Mouse (Mus musculus): ENCODE measurements around the gene Brsk2. TPM values are rescaled to one million over a fixed set of nuclear protein-coding genes. Genes with fewer than 3 reads are reported as not detected.
"Not testable (repeated sequence)": the region's sequence is repeated elsewhere in the genome, so short reads cannot be mapped to it uniquely, and the experiment has no call there.

Gene Brsk2
- 1 to 10 TPM; 2.8 to 4.7 TPM for total RNA-seq (2021)
- long read RNA-seq, experiment 1, partial matches to known transcripts = 0 of 2 reads
- long read RNA-seq, experiment 1, other reads (novel, unspliced or antisense) = 2 of 2 reads
- long read RNA-seq, experiment 2, partial matches to known transcripts = 0 of 1 reads
- long read RNA-seq, experiment 2, other reads (novel, unspliced or antisense) = 1 of 1 reads

GRCm38 (mm10) chr7:141948906-141949798 is at the start of gene Brsk2:
Brsk2 (plus strand) TSS chr7:141949751.
- peak; percentile 97 for DNase-seq

- no peak for DNase-seq
Measured at GRCm38 (mm10) chr7:141901825-141902224, 47.7 kb upstream of the Brsk2 start.

GRCm38 (mm10) chr7:141902269-141902729 is 47.3 kb upstream of the Brsk2 start:
- peak; percentile 100 for DNase-seq

GRCm38 (mm10) chr7:141902791-141903190 is 46.8 kb upstream of the Brsk2 start:
- peak; percentile 6 for DNase-seq

GRCm38 (mm10) chr7:141908591-141908990 is 41.0 kb upstream of the Brsk2 start:
- no peak for DNase-seq

DNA sequence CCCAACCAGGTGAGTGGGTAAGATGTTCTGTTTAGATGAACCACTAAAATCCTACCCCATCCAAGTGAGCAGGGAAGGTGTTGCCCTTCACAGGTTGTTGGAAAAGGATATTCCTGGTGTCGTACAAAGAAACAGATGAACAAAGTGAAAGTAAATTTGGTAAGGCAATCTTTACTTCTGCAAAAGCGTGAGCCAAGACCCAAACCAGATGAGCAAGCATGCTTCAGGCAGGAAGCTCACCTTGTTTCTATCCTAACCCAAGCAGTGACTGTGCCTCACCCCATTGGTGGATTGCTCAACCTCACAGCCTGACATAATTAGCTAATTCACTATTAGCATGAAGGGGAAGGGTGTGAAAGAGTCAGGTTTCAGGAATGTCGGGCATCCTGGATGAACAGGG is 38.2 kb upstream of the Brsk2 start:
- DNase-seq = no peak

DNA sequence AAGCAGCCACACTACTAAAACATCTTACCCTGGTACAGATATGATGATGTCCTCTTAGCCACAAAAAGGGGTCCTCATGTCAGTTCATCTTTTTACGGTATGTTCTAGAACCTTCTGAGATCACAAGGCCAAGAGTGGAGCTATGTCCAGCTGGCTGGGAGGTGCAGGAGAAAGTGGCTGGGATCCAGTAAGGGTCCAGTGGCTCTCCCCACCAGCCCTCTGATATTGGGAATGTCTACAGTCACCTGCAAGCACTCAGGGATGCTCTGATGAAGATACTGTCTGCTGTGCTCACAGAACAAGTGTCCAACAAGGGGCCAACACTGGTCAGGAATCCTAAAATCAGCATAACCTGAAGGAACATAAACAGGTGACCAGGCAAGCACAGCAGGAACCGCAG is 31.1 kb upstream of the Brsk2 start, which contains the start of gene Tollip:
Gene Tollip (minus strand): TSS at position 101 of the 400 bp plus-strand sequence.
- DNase-seq = no peak

DNA sequence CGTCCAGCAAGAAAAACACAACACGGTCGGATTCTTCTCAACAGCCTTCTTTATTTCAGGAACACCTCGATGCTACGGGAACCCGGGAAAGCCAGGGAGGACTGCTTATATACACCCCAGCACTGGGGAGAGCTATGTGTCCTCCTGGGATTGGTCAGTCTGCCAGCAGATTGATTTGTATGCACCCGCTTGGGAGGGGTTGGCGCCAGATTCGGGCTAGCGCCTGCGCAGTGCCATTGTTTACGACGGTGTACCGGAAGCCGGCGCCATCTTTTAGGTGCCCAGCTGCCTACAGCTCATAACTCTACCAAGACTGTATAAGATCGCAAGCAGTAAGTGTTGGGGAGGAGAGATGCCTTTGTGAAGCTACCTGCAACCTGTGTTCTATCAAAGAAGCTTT is 25.4 kb upstream of the Brsk2 start:
- DNase-seq = not testable (repeated sequence)

GRCm38 (mm10) chr7:141924917-141925316 is 24.6 kb upstream of the Brsk2 start:
- DNase-seq = peak; percentile 86

GRCm38 (mm10) chr7:141928642-141929041 is 20.9 kb upstream of the Brsk2 start:
- no peak for DNase-seq

DNA sequence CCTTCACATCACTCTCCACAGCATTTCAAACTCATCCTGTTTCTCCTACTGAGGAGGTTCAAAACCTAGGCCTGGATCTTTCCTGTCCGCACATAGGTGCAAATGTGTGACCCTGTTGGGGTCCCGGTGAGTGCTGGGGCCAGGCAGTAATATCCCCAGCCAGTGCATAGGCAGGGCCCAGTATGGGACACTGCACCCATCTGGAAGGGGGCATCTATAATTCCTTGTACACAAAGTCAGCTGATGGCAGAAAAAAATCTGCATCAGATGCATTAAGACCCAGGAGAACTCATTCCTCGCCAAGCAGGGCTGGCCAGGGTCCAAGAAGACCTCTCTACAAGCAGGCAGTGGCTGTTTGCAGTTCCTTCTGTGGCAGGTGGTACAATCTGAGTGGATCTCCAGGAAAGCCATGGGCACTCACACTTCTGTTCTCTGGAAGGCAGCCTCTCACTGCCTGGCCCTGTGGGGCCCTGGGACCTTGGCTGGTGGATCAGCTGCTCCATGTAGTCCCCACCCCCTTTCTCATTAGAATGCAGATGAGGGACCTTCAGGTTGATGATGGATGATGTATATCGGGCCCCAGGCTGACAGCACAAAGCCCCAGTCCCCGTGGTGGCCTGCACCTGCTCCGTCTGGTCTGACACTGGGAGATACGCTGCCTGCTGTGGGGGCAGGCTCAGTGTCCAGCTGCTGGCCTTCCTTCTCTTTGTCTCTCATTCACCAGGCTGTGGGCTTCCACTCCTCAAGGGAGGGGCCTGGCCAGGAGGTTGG is 15.2 kb upstream of the Brsk2 start:
- no peak for DNase-seq

- DNase-seq = no peak
Measured at GRCm38 (mm10) chr7:141934951-141935350, 14.6 kb upstream of the Brsk2 start.

GRCm38 (mm10) chr7:141943444-141943843 is 6.1 kb upstream of the Brsk2 start:
- no peak for DNase-seq

- no peak for DNase-seq
Measured at GRCm38 (mm10) chr7:141945927-141946326, 3.6 kb upstream of the Brsk2 start.

- no peak for DNase-seq
Measured at GRCm38 (mm10) chr7:141947512-141947911, 2.0 kb upstream of the Brsk2 start.

- no peak for DNase-seq
Measured at GRCm38 (mm10) chr7:141948045-141948444, 1.5 kb upstream of the Brsk2 start.

- DNase-seq = no peak
Measured at GRCm38 (mm10) chr7:141949799-141950103, 200 bp downstream of the Brsk2 start.

GRCm38 (mm10) chr7:141950104-141951013 is 808 bp downstream of the Brsk2 start:
- DNase-seq = peak; percentile 19

GRCm38 (mm10) chr7:141951821-141952220 is 2.3 kb downstream of the Brsk2 start:
- DNase-seq = no peak

DNA sequence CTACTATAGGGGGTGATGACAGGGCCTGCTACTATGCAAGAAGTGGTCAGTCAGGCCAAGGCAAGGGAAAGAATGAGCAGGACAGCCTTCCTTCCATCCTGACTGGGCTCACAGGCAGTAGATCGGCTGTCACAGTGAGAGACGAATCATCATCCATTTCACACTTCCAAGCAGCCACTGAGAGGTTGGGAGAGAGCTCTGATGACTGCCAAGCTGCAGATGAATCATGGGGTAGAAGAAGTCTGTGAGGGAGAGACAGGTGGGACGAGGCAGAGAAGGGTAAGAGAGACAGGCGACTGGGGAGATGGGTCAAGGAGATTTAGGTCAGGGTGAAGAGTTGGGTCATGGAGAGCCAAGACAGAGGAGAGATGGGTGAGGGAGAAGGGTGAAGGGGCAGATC is 3.4 kb downstream of the Brsk2 start:
- DNase-seq = no peak

- no peak for DNase-seq
Measured at GRCm38 (mm10) chr7:141953616-141954015, 4.1 kb downstream of the Brsk2 start.
